Mouse (Mus musculus): ENCODE results near the gene Uba52. TPM values are rescaled to one million over a fixed set of nuclear protein-coding genes. Genes with fewer than 3 reads are reported as not detected.

The Uba52 gene
- total and polyA plus RNA-seq, 2 experiments from 2014 or later = 402 to 736 TPM

GRCm38 (mm10) chr8:70467907-70468306 is 42.7 kb downstream of the Uba52 start:
- Histone ChIP-seq H3K4me1 (ENCODE audit: insufficient read depth, low read length) (0 out of 2 replicates have a peak, but pooled peaks cover 2% of the 10 kb centered on the region), H3K36me3 (ENCODE audit: insufficient read depth, low read length) (no peaks in the 10 kb centered on the region), H3K9ac (replicated peaks; ENCODE audit: low read length, poor library complexity, severe bottlenecking) (no peak overlapping the region), H3K4me2 (ENCODE audit: low read depth, low read length, poor library complexity, severe bottlenecking) (no peak overlapping the region), H3K9me3 (ENCODE audit: low read length) (no peaks in the 10 kb centered on the region), H3K4me3 (ENCODE audit: low read depth, low read length) (no peak overlapping the region), H3K27me3 (ENCODE audit: insufficient read depth, low read length) (no peaks in the 10 kb centered on the region), H3K27ac (ENCODE audit: low read depth, low read length) (no peak overlapping the region)
- ATAC-seq (ENCODE audit: low FRiP score) = no peak
- no peak for DNase-seq (ENCODE audit: low spot score)
- TF ChIP-seq CTCF (IDR thresholded peaks at IDR 0.05) = no peak
- 76% methylated on average over 1 of the region's 1 CpGs for WGBS

DNA sequence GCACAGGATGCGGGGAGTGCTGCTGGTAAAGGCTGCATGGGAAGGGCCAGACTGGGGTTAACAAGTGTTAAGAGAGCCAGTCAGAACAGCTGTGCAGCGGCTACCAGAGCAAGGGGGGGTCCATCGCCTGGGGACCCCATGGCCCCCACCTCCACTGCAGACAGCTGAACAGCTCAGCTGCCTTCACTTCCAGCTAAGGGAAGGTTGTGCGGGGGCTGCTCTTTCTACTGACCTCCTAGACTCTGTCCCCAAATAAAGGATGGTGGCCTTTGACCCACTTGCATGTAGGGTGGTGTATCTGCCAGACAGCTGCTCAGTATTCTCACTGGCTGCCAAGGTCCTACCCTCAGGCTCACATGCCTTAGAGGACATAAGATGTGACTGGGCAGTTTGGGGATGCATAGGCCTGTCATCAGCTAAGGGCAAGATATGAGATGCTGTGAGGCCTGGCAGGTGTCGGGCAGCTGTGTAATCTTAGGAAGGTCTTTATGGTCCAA is 43.3 kb downstream of the Uba52 start:
- no peaks in the 10 kb centered on the region for H3K27me3 ChIP-seq (ENCODE audit: insufficient read depth, low read length)
- DNase-seq (ENCODE audit: low spot score) (no peak), ATAC-seq (ENCODE audit: low FRiP score) (no peak)
- no peak overlapping the region for H3K9ac ChIP-seq (replicated peaks; ENCODE audit: low read length, poor library complexity, severe bottlenecking)
- H3K9me3 ChIP-seq (ENCODE audit: low read length) = no peaks in the 10 kb centered on the region
- 0 out of 2 replicates have a peak, but pooled peaks cover 2% of the 10 kb centered on the region for H3K4me1 ChIP-seq (ENCODE audit: insufficient read depth, low read length)
- WGBS = 77% methylated on average over 5 of the region's 5 CpGs
- no peak for TF ChIP-seq CTCF (IDR thresholded peaks at IDR 0.05)
- no peak overlapping the region for H3K27ac ChIP-seq (ENCODE audit: low read depth, low read length)
- no peaks in the 10 kb centered on the region for H3K36me3 ChIP-seq (ENCODE audit: insufficient read depth, low read length)
- H3K4me3 ChIP-seq (ENCODE audit: low read depth, low read length) = no peak overlapping the region
- H3K4me2 ChIP-seq (ENCODE audit: low read depth, low read length, poor library complexity, severe bottlenecking) = no peak overlapping the region

DNA sequence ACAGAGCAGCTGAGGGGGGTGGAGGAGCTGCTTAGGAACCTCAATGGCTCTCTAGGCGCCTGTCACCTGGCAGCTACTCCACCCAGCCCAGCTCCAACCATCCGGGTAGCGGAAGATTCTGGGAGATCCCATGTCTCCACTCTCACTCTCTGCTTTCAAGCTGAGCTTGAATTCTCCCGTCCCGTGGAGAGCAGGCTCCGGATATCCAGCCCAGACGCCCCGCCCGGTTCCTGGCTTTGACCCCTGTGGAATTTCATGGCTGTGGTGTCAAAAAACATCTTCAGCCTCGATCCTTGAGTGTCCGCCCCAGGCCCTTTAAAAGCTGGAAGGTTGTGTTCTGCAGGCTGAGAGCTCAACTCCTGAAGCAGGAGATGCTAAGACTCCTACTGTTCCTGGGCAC is 43.8 kb downstream of the Uba52 start:
- Histone ChIP-seq H3K4me3 (ENCODE audit: low read depth, low read length) (no peak overlapping the region), H3K9ac (replicated peaks; ENCODE audit: low read length, poor library complexity, severe bottlenecking) (no peak overlapping the region), H3K27ac (ENCODE audit: low read depth, low read length) (no peak overlapping the region), H3K36me3 (ENCODE audit: insufficient read depth, low read length) (no peaks in the 10 kb centered on the region), H3K27me3 (ENCODE audit: insufficient read depth, low read length) (no peaks in the 10 kb centered on the region), H3K9me3 (ENCODE audit: low read length) (no peaks in the 10 kb centered on the region), H3K4me2 (ENCODE audit: low read depth, low read length, poor library complexity, severe bottlenecking) (no peak overlapping the region), H3K4me1 (ENCODE audit: insufficient read depth, low read length) (0 out of 2 replicates have a peak, but pooled peaks cover 2% of the 10 kb centered on the region)
- no peak for ATAC-seq (ENCODE audit: low FRiP score)
- 73% methylated on average over 11 of the region's 11 CpGs for WGBS
- no peak for DNase-seq (ENCODE audit: low spot score)
- TF ChIP-seq CTCF (IDR thresholded peaks at IDR 0.05) = no peak

GRCm38 (mm10) chr8:70466305-70466704 is 44.3 kb downstream of the Uba52 start:
- Histone ChIP-seq H3K4me2 (ENCODE audit: low read depth, low read length, poor library complexity, severe bottlenecking) (no peak overlapping the region), H3K4me3 (ENCODE audit: low read depth, low read length) (no peak overlapping the region), H3K9ac (replicated peaks; ENCODE audit: low read length, poor library complexity, severe bottlenecking) (no peak overlapping the region), H3K9me3 (ENCODE audit: low read length) (no peaks in the 10 kb centered on the region), H3K27me3 (ENCODE audit: insufficient read depth, low read length) (no peaks in the 10 kb centered on the region), H3K4me1 (ENCODE audit: insufficient read depth, low read length) (0 out of 2 replicates have a peak, but pooled peaks cover 2% of the 10 kb centered on the region), H3K27ac (ENCODE audit: low read depth, low read length) (no peak overlapping the region), H3K36me3 (ENCODE audit: insufficient read depth, low read length) (no peaks in the 10 kb centered on the region)
- TF ChIP-seq CTCF (IDR thresholded peaks at IDR 0.05) = no peak
- ATAC-seq (ENCODE audit: low FRiP score) = no peak
- DNase-seq (ENCODE audit: low spot score) = no peak
- 85% methylated on average over 4 of the region's 4 CpGs for WGBS

GRCm38 (mm10) chr8:70465701-70466100 is 44.9 kb downstream of the Uba52 start:
- no peak overlapping the region for H3K9ac ChIP-seq (replicated peaks; ENCODE audit: low read length, poor library complexity, severe bottlenecking)
- ATAC-seq (ENCODE audit: low FRiP score) (no peak), DNase-seq (ENCODE audit: low spot score) (no peak)
- no peak overlapping the region for H3K27ac ChIP-seq (ENCODE audit: low read depth, low read length)
- no peaks in the 10 kb centered on the region for H3K9me3 ChIP-seq (ENCODE audit: low read length)
- H3K4me1 ChIP-seq (ENCODE audit: insufficient read depth, low read length) = 0 out of 2 replicates have a peak, but pooled peaks cover 2% of the 10 kb centered on the region
- no peak overlapping the region for H3K4me3 ChIP-seq (ENCODE audit: low read depth, low read length)
- no peak for TF ChIP-seq CTCF (IDR thresholded peaks at IDR 0.05)
- no peak overlapping the region for H3K4me2 ChIP-seq (ENCODE audit: low read depth, low read length, poor library complexity, severe bottlenecking)
- H3K36me3 ChIP-seq (ENCODE audit: insufficient read depth, low read length) = no peaks in the 10 kb centered on the region
- 97% methylated on average over 4 of the region's 4 CpGs for WGBS
- no peaks in the 10 kb centered on the region for H3K27me3 ChIP-seq (ENCODE audit: insufficient read depth, low read length)

- ATAC-seq (ENCODE audit: low FRiP score) = no peak
- H3K4me1 ChIP-seq (ENCODE audit: insufficient read depth, low read length) = 0 out of 2 replicates have a peak, but pooled peaks cover 2% of the 10 kb centered on the region
- H3K36me3 ChIP-seq (ENCODE audit: insufficient read depth, low read length) = peaks cover 2% of the 10 kb centered on the region; the same call in 1 of the 2 replicates
- no peak overlapping the region for H3K9ac ChIP-seq (replicated peaks; ENCODE audit: low read length, poor library complexity, severe bottlenecking)
- DNase-seq (ENCODE audit: low spot score) = no peak
- WGBS = 92% methylated on average over 6 of the region's 6 CpGs
- no peak overlapping the region for H3K27ac ChIP-seq (ENCODE audit: low read depth, low read length)
- no peaks in the 10 kb centered on the region for H3K27me3 ChIP-seq (ENCODE audit: insufficient read depth, low read length)
- TF ChIP-seq CTCF (IDR thresholded peaks at IDR 0.05) = no peak
- no peak overlapping the region for H3K4me2 ChIP-seq (ENCODE audit: low read depth, low read length, poor library complexity, severe bottlenecking)
- H3K9me3 ChIP-seq (ENCODE audit: low read length) = no peaks in the 10 kb centered on the region
- H3K4me3 ChIP-seq (ENCODE audit: low read depth, low read length) = no peak overlapping the region
Measured at GRCm38 (mm10) chr8:70464162-70464561, 46.4 kb downstream of the Uba52 start.
